Mouse (Mus musculus) right cerebral cortex, postnatal 14 days (tissue): Measurements from ENCODE around the gene Ecm2.

Experiments
- DNase-seq: peaks from one replicate; pipeline ENCODE4 v3.0.0; 2022

The Ecm2 gene

DNA sequence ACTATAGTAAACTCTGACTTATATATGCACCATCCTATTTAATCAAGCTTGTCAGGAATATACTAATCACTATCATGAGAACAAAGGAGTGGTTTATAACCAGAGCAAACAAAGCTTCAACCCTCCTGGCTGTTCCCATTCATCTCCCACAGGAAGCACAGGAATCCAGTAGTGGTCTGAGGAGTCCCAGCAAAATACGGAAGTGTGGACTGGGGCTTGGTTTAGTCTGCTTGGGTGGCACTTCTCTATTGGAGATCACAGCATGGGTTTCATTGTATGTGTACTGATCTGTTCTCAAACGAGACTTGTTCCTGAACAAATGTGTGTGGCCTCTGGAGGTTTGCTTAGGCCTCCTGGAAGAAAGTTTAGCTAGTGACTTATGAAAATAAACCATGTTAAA lies 14.2 kb downstream of the Ecm2 start:
- no peak for DNase-seq

DNA sequence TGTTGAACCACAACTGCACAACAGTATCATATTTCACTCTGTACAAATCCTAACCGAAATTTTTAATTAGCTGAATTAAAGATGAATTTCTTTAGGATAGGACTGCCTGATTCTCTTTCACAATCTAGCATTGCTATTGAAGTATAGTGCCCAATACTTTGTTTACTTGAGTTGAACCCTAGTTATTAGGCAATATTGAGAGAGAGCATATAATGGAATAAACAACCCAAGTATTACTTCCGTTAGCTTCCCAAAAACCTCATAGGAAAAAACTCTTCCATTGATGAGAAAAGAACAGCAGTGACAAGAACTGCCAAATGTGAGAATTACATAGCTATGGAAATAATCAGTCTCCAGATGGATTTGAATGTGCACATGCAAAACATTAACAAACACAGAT lies 21.6 kb downstream of the Ecm2 start:
- DNase-seq: no peak

DNA sequence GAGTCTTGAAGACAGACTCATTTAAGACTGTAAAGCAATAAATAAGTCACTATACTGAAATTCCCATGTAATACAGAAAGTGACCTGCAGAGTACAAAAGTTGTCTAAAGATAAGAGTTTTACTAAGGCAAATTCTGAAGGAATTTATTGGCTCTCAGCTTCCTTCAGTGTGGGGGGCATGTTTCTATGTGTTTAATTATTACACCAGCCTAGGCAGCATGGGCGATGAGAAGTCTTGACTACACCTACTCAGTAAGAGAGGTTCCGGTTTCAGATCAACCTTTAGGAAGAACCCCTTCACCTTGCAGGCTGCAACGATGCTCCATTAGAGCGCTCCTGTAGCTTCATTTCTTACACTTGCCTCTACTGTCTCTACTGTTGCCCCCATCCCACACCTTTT lies 26.0 kb downstream of the Ecm2 start:
- no peak for DNase-seq

DNA sequence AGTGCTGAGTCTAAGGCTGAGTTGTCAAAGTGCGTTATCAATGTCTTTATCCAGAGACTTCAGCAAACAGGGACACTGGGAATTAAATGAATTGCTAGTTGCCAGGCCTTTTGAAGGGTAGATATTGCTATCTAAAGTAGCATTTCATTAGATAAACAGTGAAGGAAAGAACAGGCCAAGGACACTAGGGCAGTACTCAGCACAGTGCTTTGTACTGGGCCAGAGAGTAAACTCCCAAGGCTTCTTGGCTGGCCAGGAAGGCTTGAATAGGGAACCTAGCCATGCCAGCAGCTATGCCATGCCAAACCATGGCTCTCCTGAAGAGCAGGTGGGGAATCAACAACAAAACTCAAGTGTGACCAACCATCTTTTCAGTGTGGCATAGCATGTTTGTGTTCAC lies 32.3 kb downstream of the Ecm2 start:
- DNase-seq: no peak

DNA sequence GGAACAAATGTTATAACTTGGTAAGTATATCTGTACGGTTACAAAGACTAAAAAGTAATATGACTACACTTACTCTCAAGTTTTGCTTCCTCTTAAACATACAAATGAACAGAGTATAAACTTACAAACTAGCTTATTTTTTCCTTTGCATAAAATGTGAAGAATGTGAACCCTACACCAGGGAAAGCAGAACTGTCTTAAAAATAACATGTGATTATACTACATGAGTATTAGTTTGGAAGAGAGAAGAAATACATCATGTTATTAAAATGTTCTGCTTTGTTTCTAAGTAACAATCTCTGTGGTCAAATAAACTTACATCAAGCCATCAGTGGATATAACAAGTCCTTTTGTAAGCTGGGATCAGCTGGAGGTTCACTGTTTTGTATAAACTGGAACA lies 34.1 kb downstream of the Ecm2 start:
- DNase-seq: no peak

DNA sequence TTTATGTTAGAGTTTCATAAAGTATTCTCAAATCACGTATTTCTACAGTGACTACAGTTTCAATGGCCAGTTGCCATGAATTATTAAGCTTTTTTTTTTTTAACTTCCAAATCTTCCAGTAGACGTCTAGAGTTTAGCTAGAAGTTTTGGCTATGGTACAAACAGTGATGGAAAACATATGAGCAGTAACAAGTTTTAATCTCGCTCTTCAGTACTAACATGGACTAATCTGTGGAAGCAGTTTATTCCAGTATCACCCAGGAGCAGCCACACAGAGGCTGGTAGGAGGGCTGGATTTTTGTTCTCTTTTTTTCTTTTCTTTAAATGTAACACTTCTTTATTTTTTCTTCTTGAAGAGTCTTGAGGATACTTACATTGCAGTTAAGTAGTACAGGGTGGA lies 39.7 kb downstream of the Ecm2 start, which contains the start of gene Aspn:
TSS of gene Aspn (plus strand) at position 165 of the 400 bp plus-strand sequence.
- no peak for DNase-seq

DNA sequence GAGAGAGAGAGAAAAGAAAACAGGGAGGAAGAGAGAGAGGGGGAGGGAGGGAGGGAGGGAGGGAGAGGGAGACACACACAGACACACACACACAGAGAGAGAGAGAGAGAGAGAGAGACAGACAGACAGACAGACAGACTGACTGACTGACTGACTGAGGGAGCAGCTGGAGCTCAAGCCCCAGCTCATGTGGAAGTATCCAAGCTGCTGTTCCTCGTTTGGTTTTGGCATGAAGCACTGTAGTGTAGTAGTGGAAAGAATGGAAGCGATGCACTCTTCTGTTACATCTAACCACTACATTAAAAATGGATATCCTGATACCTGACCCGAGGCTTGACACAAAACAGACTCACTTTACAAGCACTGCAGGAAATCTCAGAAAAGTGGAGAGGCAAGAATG lies 41.0 kb downstream of the Ecm2 start:
- no peak for DNase-seq

DNA sequence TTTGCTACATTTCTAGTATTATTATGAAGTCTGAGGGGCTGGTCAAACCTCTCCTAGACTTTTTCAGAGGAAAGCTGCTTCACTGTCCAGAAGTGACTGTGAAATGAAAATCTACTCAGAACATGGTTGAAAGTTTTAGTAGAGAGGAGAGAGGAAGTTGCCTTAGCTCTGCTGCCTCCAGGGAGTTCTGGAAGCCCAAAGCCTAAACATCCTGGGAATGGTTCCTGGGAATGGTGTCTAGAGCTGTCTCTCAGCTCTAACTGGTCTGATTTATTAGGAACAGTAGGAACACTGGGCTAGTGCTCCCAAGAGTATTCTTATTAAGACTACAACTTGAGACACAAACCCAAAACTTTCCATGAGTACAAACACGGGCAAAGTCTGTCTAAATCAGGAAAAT lies 41.9 kb downstream of the Ecm2 start:
- DNase-seq: no peak

DNA sequence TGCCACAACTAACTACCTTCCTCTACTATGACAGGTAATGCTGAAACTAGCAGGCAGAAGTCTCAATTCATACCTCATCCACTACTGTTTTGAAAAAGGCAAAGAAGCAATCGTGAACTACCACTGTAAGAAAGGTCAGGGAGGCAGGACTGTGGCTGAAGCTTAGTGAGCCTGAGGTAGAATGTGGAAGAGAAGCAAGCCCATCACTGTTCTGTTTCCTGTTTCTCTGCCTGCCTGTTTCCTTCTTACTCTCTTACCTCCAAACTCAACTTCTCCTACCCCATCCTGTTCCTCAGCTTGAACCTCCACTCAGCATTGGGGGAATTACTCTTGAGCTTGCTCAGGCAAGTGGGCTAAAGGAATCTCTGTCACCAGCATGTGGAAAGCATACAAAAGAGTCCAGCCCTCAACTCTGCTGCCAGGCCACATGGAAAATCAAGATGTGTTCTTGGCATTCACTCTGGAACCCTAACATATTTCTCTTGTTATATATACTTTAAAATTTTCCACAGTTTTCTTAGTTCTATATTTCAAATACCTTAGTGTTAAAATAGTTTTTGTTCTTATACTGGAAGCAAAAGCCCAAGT lies 43.0 kb downstream of the Ecm2 start:
- DNase-seq: no peak

DNA sequence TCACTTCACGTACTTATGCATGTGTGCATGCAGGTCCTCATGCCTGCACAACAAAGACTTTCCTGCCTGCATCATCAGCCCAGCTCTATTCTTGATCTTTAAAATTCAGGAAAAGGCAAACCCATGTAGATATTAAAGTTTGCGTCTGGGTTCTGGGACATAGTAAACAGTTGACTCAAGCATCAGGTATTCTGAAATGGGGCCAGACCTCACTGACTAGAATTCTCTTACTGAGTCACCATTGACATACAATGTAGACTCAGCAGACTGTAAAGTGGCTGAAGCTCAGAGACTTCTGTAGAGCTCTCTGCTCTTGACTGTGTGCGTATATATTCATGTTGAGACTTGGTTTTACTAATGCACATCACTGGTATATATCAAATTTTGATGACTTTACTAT lies 45.0 kb downstream of the Ecm2 start:
- no peak for DNase-seq

DNA sequence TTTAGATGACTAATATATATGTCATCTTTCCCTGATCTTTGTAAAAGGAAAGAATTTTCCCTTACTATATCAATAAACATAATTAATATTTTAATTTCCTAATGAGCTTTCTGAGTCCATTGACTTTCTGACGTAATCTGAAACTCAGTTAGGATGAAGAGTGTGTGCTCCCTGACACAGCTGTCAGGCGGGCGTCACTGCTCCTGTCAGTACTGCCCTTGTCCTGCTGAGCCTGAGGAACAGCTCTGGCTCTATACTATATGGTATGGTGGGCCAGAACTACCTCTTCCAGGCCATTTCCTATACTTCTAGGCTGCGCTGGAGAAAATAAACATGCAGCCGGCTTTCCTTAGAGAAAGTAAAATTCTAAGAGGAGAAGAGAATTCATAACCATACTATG lies 49.9 kb downstream of the Ecm2 start:
- no peak for DNase-seq

DNA sequence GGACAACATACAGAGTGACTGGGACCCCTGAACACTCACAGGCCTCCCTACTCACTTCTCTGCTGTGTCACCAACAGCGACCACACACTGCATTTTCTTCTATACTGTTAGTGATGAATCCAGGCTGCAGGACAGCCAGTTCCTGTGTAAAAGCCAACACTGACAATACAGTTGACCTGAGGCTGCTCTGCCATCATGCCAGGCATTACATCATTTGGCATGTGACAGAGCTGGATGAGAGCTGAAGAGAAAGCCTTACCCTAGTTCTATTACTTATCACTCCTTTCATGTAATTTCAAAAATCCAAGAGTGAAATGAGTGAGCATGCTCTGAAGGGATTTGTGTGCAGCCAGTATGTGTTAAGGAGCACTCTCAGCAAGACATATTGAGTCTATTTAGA lies 51.6 kb downstream of the Ecm2 start:
- DNase-seq: no peak

DNA sequence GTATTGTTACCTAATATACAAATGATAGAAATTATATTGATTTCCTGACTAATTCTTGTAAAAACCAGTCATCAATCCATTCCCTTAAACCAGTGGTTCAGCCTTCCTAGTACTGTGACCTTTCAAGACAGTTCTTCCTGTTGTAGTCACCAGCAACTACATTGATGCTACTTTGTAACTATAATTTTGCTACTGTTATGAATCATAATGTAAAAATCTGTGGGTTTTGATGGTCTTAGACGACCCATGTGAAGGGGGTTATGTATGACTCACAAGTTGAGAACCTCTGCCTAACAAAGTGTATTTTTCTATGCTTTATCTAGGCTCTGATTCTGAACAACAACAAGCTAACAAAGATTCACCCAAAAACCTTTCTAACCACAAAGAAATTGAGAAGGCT lies 52.3 kb downstream of the Ecm2 start:
- DNase-seq: no peak

DNA sequence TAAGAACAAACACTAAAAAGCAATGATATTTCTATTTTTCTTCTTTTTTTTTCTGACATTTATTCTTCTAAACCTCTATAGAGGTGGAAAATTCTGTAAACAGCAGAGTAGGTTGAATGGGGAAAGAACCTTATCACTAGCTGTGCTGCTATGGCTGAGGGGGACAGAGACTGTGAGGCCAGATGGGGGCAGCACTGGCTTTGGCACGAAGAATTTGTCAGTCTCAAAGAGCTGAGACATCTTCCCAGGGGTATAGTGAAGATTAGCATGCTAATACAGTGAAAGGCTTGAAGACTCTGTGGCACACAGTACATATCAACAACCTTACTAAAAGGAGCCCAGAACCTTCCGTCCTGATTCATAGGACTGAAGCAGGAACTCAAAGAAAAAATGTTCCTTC lies 54.6 kb downstream of the Ecm2 start:
- no peak for DNase-seq

DNA sequence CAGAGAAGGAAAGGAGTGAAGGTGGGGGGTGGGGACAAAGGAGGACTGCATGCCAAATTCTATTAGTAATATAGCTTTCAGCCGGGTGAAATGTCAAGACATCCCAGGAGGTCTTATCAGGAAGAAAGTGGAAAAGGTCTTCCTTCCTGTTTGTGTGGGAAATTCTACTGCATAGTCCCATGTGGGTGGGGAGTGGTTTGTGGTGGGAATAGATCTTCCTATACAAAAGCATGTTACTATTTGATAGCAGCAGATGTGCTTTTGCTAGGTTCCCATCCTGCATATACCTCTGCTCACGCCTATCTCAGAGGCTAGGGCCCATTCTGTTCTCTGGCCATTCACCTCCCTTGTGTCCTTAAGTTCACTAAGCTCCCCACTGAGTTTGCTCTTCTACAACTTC lies 56.3 kb downstream of the Ecm2 start:
- no peak for DNase-seq

DNA sequence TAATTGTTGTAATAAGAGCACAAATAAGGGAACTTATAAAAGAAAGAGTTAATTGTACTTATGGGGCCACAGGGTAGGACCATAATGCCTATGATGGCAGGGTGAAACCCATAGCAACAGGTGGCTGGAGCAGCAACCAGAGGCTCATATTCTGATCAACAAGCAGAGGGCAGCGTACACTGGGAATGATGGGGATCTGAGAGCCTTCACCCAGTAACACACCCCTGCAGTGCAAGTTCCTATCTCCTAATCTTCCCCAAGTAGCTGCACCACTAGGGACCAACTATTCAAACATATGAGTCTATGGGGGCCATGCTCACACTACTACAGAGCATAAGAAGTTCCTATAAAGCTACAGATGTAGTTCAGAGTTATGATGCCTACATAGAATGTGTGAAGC lies 59.7 kb downstream of the Ecm2 start:
- no peak for DNase-seq

DNA sequence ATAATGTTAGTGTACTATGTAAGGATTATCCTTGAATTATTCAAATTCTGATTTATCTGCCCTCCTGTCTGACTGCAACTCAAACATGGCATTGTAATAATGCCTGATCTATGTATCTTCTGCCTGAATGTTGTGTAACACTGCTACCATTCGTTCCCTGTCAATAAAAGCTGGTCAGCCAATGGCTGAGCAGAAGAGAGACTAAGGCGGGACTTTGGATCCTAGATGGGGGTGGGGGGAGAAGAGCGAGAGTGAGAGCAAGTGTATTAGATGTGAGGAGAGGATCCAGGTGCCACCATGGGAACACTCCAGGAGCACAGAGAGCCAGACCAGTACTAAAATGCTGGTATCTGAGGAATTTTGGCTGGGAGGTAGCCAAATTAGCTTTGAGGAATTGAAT lies 65.8 kb downstream of the Ecm2 start:
- DNase-seq: no peak

DNA sequence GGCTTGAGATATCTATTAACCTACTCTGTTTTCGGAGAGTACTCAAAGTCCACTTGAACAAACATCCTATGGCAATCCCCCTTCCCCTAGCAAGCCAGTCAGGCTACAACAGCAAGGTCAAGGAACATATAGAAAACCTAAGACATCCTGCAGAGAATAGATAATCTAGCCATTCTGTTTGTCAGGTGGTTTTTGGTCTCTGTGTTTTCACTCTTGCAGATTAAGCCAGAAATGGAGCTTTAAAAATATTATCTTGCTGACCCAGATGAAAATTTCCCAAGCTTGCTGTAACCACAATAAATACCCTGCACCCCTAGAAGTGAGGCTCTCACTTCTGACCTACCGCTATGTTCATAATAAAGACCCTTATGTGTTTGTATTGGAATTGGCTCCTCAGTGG lies 66.8 kb downstream of the Ecm2 start:
- DNase-seq: no peak

DNA sequence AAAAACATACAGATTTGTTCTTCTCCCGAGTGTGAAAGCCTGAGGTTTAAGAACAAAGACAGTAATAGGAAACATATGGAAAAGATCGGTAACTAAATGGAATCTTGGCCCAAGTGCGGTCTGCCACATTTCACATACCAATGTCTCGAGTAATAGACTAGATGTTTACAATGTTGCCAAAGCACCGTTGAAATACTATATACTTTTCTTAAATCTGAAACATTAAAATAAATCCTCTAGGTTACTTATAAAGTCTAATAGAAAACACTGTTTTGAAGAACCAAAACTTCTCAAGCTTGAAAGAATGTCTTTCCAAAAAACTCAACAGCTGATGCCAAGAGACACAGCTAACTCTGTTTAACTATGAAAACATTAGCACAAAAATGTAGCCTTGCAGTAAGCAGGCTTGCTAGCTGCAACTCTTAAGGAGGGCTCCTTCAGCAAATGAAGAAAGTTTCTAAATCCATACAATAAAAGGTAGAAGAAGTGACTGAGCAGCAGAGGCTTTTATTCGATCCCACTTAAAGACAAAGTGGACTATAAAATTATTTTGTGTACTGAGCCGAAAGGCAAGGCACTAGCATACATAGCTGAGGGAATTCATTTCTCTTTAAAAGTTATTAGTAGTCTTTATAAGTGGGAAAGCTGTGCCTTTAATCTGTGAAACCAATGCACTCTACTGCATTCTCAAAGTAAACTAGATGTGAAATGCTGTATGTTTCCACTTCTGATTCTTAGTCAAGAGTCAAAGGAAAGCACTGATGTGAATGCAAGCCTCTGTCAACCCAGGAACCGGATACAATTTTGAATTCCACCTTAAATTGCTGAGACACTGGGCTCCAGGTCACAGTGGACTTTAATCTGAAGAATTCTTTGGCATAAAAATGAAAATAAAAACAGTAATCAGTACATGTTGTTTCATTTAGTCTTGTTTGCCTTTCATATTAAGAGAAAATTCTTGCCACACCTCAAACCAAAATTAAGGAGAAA lies 77.2 kb downstream of the Ecm2 start, which contains the start of gene Omd:
TSS of gene Omd (plus strand) at position 922 of the 990 bp plus-strand sequence.
- no peak for DNase-seq
